Mouse (Mus musculus): ENCODE data around the gene Stab2. TPM values are rescaled to one million over a fixed set of nuclear protein-coding genes. Genes with fewer than 3 reads are reported as not detected.

Stab2 gene
- total and polyA plus RNA-seq, 3 experiments = 0.09 TPM; not detected in 2

DNA sequence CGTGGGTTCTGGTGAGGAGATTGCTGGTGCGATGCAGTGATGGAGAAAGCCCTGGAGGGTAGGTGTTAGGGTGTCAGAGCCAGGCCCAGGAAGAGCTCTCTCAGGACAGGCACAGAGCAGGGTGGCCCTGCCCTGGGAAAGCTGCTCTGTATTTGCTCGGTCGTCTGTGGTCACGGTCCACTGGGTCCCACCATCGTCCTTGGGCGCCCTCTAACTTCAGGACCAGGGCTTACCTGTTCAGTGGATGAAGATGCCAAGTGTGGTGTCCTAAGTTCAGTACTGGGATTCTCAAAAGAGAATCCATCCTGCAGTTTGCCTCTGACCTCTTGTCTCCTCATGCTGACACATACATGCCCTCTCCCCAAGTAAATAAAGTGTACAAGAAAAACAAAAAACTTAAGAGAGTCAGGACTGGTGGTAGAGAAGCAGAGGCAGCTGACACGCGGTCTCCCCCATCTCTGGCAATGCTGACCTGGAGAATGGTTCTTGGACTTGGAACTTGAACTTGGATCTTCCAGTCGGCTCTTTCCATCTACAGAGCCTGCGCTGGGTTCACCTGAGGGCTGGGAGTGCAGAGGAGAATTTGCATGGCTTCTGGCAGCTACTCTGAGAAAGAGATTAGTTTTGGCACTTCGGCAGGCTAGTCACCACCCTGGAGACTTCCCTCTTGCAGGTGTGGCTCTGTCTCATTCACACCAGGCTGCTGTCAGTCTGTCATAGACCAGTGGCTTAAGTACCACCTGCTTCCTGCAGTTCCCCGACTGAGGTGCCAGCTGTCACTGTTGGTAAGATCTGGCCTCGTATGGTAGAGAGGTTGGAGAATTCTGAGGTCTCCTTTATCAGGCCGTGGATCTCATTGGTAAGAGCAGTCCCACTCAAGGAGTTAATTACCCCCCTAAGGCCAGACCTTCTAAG lies 179.3 kb downstream of the Stab2 start:
- Histone ChIP-seq H3K9ac (ENCODE audit: insufficient read depth, low read depth) (no peak overlapping the region), H3K27me3 (replicated peaks) (no peaks in the 10 kb centered on the region), H3K9me3 (replicated peaks; ENCODE audit: low read length) (peaks cover 2% of the 10 kb centered on the region), H3K4me2 (ENCODE audit: insufficient read depth, low read depth, poor library complexity, severe bottlenecking) (no peak overlapping the region), H3K4me3 (replicated peaks in 1 of 3; ENCODE audit: low read depth in 2 of 3, low read length in 2 of 3, poor library complexity in 1 of 3) (no peak overlapping the region), H3K79me2 (replicated peaks; ENCODE audit: control insufficient read depth, extremely low read depth, insufficient read depth, poor library complexity, severe bottlenecking) (no peaks in the 10 kb centered on the region), H3K27ac (ENCODE audit: insufficient read depth, low read depth) (no peak overlapping the region), H3K36me3 (replicated peaks in 1 of 2; ENCODE audit: control insufficient read depth in 1 of 2, insufficient read depth in 1 of 2, low read length in 1 of 2) (peaks cover 25 to 91% of the 10 kb centered on the region in 2 experiments), H3K4me1 (ENCODE audit: control insufficient read depth in 1 of 2, insufficient read depth in 2 of 2) (peaks cover 0 to 42% of the 10 kb centered on the region in 2 experiments; a peak in 2 of 4 replicates)
- DNase-seq (ENCODE audit: extremely low read depth) = peak; percentile 56
- TF ChIP-seq ZKSCAN1 (IDR thresholded peaks at IDR 0.05; ENCODE audit: borderline replicate concordance, low read depth, low read length) (no peak), CTCF (conservative IDR thresholded peaks at IDR 0.05 in 1 of 2, IDR thresholded peaks at IDR 0.05 in 1 of 2; ENCODE audit: low read depth in 2 of 2, low read length in 2 of 2) (peak in 1 of 2 experiments; percentile 53; a peak in 2 of 4 replicates), MAFK (IDR thresholded peaks at IDR 0.05; ENCODE audit: insufficient replicate concordance, low read length) (no peak), MEF2A (IDR thresholded peaks at IDR 0.05; ENCODE audit: borderline replicate concordance, low read depth, low read length) (no peak), RAD21 (IDR thresholded peaks at IDR 0.05; ENCODE audit: low read depth, low read length) (peak; percentile 37)
- dilution Hi-C loops (cut with MboI; ENCODE audit: extremely low pct_ligation_motif_present, extremely low pct_unique_long_range_greater_than_20kb, low sequenced_read_pairs) = no loop called here
- in situ Hi-C loops (cut with MboI; ENCODE audit: low pct_ligation_motif_present, low pct_unique_long_range_greater_than_20kb, low sequenced_read_pairs) = no loop called here

DNA sequence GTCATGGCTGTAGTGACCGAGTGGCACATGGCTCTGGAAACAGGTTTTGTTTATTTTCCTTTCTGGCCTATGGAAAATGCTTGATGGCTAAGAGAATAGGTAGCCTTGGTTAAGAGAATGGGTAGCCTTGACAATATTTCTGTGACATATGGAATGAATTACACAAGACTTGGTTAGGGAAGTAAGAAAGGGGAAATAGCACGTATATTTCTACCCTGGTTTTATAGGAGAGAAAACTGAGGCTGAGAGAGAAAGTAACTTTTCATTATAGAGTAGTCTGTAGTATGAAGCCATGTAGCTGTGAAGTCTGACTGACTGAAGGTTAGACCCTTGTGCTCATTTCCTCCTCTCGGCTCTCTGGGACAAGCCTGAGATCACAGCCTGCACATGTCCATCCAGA lies 180.9 kb downstream of the Stab2 start:
- no peaks in the 10 kb centered on the region for H3K27me3 ChIP-seq (replicated peaks)
- H3K9ac ChIP-seq (ENCODE audit: insufficient read depth, low read depth) = no peak overlapping the region
- peaks cover 0 to 42% of the 10 kb centered on the region in 2 experiments; a peak in 2 of 4 replicates for H3K4me1 ChIP-seq (ENCODE audit: control insufficient read depth in 1 of 2, insufficient read depth in 2 of 2)
- peaks cover 2% of the 10 kb centered on the region for H3K9me3 ChIP-seq (replicated peaks; ENCODE audit: low read length)
- TF ChIP-seq BHLHE40 (IDR thresholded peaks at IDR 0.05; ENCODE audit: low read depth, low read length) (no peak), MAZ (IDR thresholded peaks at IDR 0.05; ENCODE audit: low read depth, low read length) (no peak), NELFE (IDR thresholded peaks at IDR 0.05; ENCODE audit: low read depth, low read length) (no peak), ZMIZ1 (IDR thresholded peaks at IDR 0.05; ENCODE audit: low read depth, low read length) (no peak), SIN3A (IDR thresholded peaks at IDR 0.05; ENCODE audit: low read length) (no peak), RCOR1 (conservative IDR thresholded peaks at IDR 0.05; ENCODE audit: low read depth, low read length) (no peak), E2F4 (IDR thresholded peaks at IDR 0.05; ENCODE audit: insufficient replicate concordance, low read depth, low read length) (no peak), CTCF (conservative IDR thresholded peaks at IDR 0.05 in 1 of 2, IDR thresholded peaks at IDR 0.05 in 1 of 2; ENCODE audit: low read depth in 2 of 2, low read length in 2 of 2) (no peak), USF2 (conservative IDR thresholded peaks at IDR 0.05; ENCODE audit: low read depth, low read length) (no peak), MYC (IDR thresholded peaks at IDR 0.05; ENCODE audit: low read depth, low read length) (no peak), UBTF (IDR thresholded peaks at IDR 0.05; ENCODE audit: low read depth, low read length) (no peak), KAT2A (IDR thresholded peaks at IDR 0.05; ENCODE audit: insufficient replicate concordance, low read length) (no peak), PAX5 (IDR thresholded peaks at IDR 0.05; ENCODE audit: low read length) (no peak), TBP (conservative IDR thresholded peaks at IDR 0.05; ENCODE audit: low read depth, low read length) (no peak)
- no peak overlapping the region for H3K27ac ChIP-seq (ENCODE audit: insufficient read depth, low read depth)
- dilution Hi-C loops (cut with MboI; ENCODE audit: extremely low pct_ligation_motif_present, extremely low pct_unique_long_range_greater_than_20kb, low sequenced_read_pairs) (no loop called here), in situ Hi-C loops (cut with MboI; ENCODE audit: low pct_ligation_motif_present, low pct_unique_long_range_greater_than_20kb, low sequenced_read_pairs) (no loop called here)
- H3K36me3 ChIP-seq (replicated peaks in 1 of 2; ENCODE audit: control insufficient read depth in 1 of 2, insufficient read depth in 1 of 2, low read length in 1 of 2) = peaks cover 21 to 91% of the 10 kb centered on the region in 2 experiments
- DNase-seq (ENCODE audit: extremely low read depth) = no peak
- no peaks in the 10 kb centered on the region for H3K79me2 ChIP-seq (replicated peaks; ENCODE audit: control insufficient read depth, extremely low read depth, insufficient read depth, poor library complexity, severe bottlenecking)
- no peak overlapping the region for H3K4me3 ChIP-seq (replicated peaks in 1 of 3; ENCODE audit: low read depth in 2 of 3, low read length in 2 of 3, poor library complexity in 1 of 3)
- H3K4me2 ChIP-seq (ENCODE audit: insufficient read depth, low read depth, poor library complexity, severe bottlenecking) = no peak overlapping the region
